14 mouse cellular contexts compared by ENCODE assay signal in genomic region chr10:9165598-9165997, GRCm38 (mm10).
DNase-seq lines count a peak whose midpoint lies in the region; ATAC-seq and TF ChIP-seq lines count a peak whose summit lies in the region.
"Had no signal": no experiment of that assay in that cellular context is flagged by ENCODE, and none has a peak within 500 bp of the region (broad histone marks: within the 10 kb centered on the region; RNA-seq: fewer than 3 reads in every experiment).

No protein-coding gene starts in this region.

- 62% methylated on average over 12 of the region's 12 CpGs for WGBS in midbrain, embryonic 13.5 days
- WGBS in midbrain, embryonic 10.5 days = 87% methylated on average over 12 of the region's 12 CpGs
- WGBS in forebrain, embryonic 14.5 days = 56% methylated on average over 12 of the region's 12 CpGs
- WGBS in hindbrain, postnatal 0 days = 61% methylated on average over 12 of the region's 12 CpGs
- 72% methylated on average over 12 of the region's 12 CpGs for WGBS in stomach, embryonic 16.5 days

- H3K27me3 ChIP-seq in midbrain, embryonic 13.5 days = peaks cover 13% of the 10 kb centered on the region; the same call in 1 of the 2 replicates
- H3K27me3 ChIP-seq in midbrain, embryonic 10.5 days (ENCODE audit: low read depth, poor library complexity, severe bottlenecking) = peaks cover 38% of the 10 kb centered on the region
- no peaks in the 10 kb centered on the region for H3K27me3 ChIP-seq in forebrain, embryonic 14.5 days (replicated peaks; ENCODE audit: control insufficient read depth, insufficient read depth, low read length)
- H3K27me3 ChIP-seq in hindbrain, postnatal 0 days (ENCODE audit: insufficient read depth, low read length) = no peaks in the 10 kb centered on the region
- H3K27me3 ChIP-seq in stomach, embryonic 16.5 days (ENCODE audit: control insufficient read depth, insufficient read depth, low read length) = no peaks in the 10 kb centered on the region
- H3K27me3 ChIP-seq: CH12.LX; embryonic facial prominence, embryonic 12.5 days; liver, embryonic 15.5 days had no signal

- peak; percentile 57 for ATAC-seq in midbrain, embryonic 13.5 days
- ATAC-seq in forebrain, embryonic 14.5 days = peak; percentile 25
- 0 out of 2 replicates have a peak, but pooled peaks have one; percentile 6 for ATAC-seq in hindbrain, postnatal 0 days
- ATAC-seq in stomach, embryonic 16.5 days (ENCODE audit: insufficient read depth, low FRiP score) = no peak

- peak overlapping the region; percentile 31 for H3K4me2 ChIP-seq in midbrain, embryonic 13.5 days (replicated peaks)
- peak overlapping the region; percentile 43 for H3K4me2 ChIP-seq in forebrain, embryonic 14.5 days (ENCODE audit: low read length)
- H3K4me2 ChIP-seq in hindbrain, postnatal 0 days (ENCODE audit: low read depth, low read length) = peak overlapping the region; percentile 53
- 0 out of 2 replicates have a peak overlapping the region, but pooled peaks have one; percentile 25 for H3K4me2 ChIP-seq in stomach, embryonic 16.5 days (ENCODE audit: low read depth, low read length)
- H3K4me2 ChIP-seq: embryonic facial prominence, embryonic 12.5 days; liver, embryonic 15.5 days had no signal

- H3K27ac ChIP-seq in midbrain, embryonic 13.5 days = peak overlapping the region; percentile 75
- H3K27ac ChIP-seq in midbrain, embryonic 10.5 days (replicated peaks) = no peak overlapping the region
- H3K27ac ChIP-seq in forebrain, embryonic 14.5 days (ENCODE audit: low read depth, low read length) = 0 out of 2 replicates have a peak overlapping the region, but pooled peaks have one; percentile 29
- H3K27ac ChIP-seq in hindbrain, postnatal 0 days = no peak overlapping the region
- no peak overlapping the region for H3K27ac ChIP-seq in stomach, embryonic 16.5 days (ENCODE audit: low read length)
- H3K27ac ChIP-seq: embryonic facial prominence, embryonic 12.5 days; liver, embryonic 15.5 days; macrophage had no signal

- no peak for TF ChIP-seq CTCF in hindbrain, postnatal 0 days (IDR thresholded peaks at IDR 0.05; ENCODE audit: low read depth)

- H3K9me3 ChIP-seq in midbrain, embryonic 13.5 days = no peaks in the 10 kb centered on the region
- peaks cover 12% of the 10 kb centered on the region for H3K9me3 ChIP-seq in midbrain, embryonic 10.5 days (replicated peaks)
- no peaks in the 10 kb centered on the region for H3K9me3 ChIP-seq in forebrain, embryonic 14.5 days (replicated peaks; ENCODE audit: control insufficient read depth, low read length)
- H3K9me3 ChIP-seq in hindbrain, postnatal 0 days (ENCODE audit: low read length) = no peaks in the 10 kb centered on the region
- H3K9me3 ChIP-seq in stomach, embryonic 16.5 days (replicated peaks; ENCODE audit: control insufficient read depth, low read length) = no peaks in the 10 kb centered on the region
- H3K9me3 ChIP-seq: embryonic facial prominence, embryonic 12.5 days; liver, embryonic 15.5 days had no signal

- DNase-seq in midbrain, embryonic 10.5 days (ENCODE audit: low spot score) = no peak
- no peak for DNase-seq in forebrain, embryonic 14.5 days (ENCODE audit: low spot score)
- DNase-seq in hindbrain, postnatal 0 days (ENCODE audit: low spot score) = peak; percentile 4
- DNase-seq in spleen, postnatal 10 days (ENCODE audit: low spot score in 2 of 2) = no peak
- no peak for DNase-seq in kidney, adult 8-10 months
- DNase-seq: adrenal gland, adult 8-10 months; heart, postnatal 14 days; thymus, postnatal 4 days had no signal

- H3K36me3 ChIP-seq in midbrain, embryonic 13.5 days = no peaks in the 10 kb centered on the region
- no peaks in the 10 kb centered on the region; the same call in 1 of the 2 replicates for H3K36me3 ChIP-seq in midbrain, embryonic 10.5 days
- H3K36me3 ChIP-seq in forebrain, embryonic 14.5 days (ENCODE audit: control insufficient read depth, insufficient read depth, low read length) = no peaks in the 10 kb centered on the region
- H3K36me3 ChIP-seq in hindbrain, postnatal 0 days (ENCODE audit: insufficient read depth, low read length) = no peaks in the 10 kb centered on the region
- H3K36me3 ChIP-seq in stomach, embryonic 16.5 days (ENCODE audit: control insufficient read depth, insufficient read depth, low read length) = no peaks in the 10 kb centered on the region
- H3K36me3 ChIP-seq: embryonic facial prominence, embryonic 12.5 days; liver, embryonic 15.5 days had no signal

- peaks cover 26% of the 10 kb centered on the region for H3K4me1 ChIP-seq in midbrain, embryonic 13.5 days (replicated peaks)
- peaks cover 3% of the 10 kb centered on the region for H3K4me1 ChIP-seq in midbrain, embryonic 10.5 days
- H3K4me1 ChIP-seq in forebrain, embryonic 14.5 days (ENCODE audit: control insufficient read depth, insufficient read depth, low read length) = peaks cover 4% of the 10 kb centered on the region
- H3K4me1 ChIP-seq in hindbrain, postnatal 0 days (ENCODE audit: insufficient read depth, low read length) = 0 out of 2 replicates have a peak, but pooled peaks cover 2% of the 10 kb centered on the region
- H3K4me1 ChIP-seq in stomach, embryonic 16.5 days (ENCODE audit: control insufficient read depth, insufficient read depth, low read length) = no peaks in the 10 kb centered on the region
- H3K4me1 ChIP-seq: embryonic facial prominence, embryonic 12.5 days; liver, embryonic 15.5 days had no signal

- H3K9ac ChIP-seq in midbrain, embryonic 13.5 days (replicated peaks) = no peak overlapping the region
- H3K9ac ChIP-seq in forebrain, embryonic 14.5 days (ENCODE audit: low read length) = peak overlapping the region; percentile 40; the same call in 1 of the 2 replicates
- peak overlapping the region; percentile 1; the same call in 1 of the 2 replicates for H3K9ac ChIP-seq in hindbrain, postnatal 0 days (replicated peaks; ENCODE audit: low read length)
- no peak overlapping the region for H3K9ac ChIP-seq in stomach, embryonic 16.5 days (ENCODE audit: low read length)
- H3K9ac ChIP-seq: embryonic facial prominence, embryonic 12.5 days; liver, embryonic 15.5 days had no signal

- peak overlapping the region; percentile 9 for H3K4me3 ChIP-seq in midbrain, embryonic 13.5 days (replicated peaks)
- no peak overlapping the region for H3K4me3 ChIP-seq in midbrain, embryonic 10.5 days
- peak overlapping the region; percentile 19; the same call in 1 of the 2 replicates for H3K4me3 ChIP-seq in forebrain, embryonic 14.5 days (ENCODE audit: low read depth, low read length)
- peak overlapping the region; percentile 25 for H3K4me3 ChIP-seq in hindbrain, postnatal 0 days (ENCODE audit: low read length)
- H3K4me3 ChIP-seq in stomach, embryonic 16.5 days (replicated peaks; ENCODE audit: low read length) = no peak overlapping the region
- H3K4me3 ChIP-seq: embryonic facial prominence, embryonic 12.5 days; liver, embryonic 15.5 days had no signal

Comparison
In these comparisons a context has a peak if more than half of its experiments do, and no peak if none do; other contexts are left out.
1. H3K27ac ChIP-seq: peak in midbrain, embryonic 13.5 days (single experiment) and forebrain, embryonic 14.5 days (single experiment); none in midbrain, embryonic 10.5 days (single experiment), hindbrain, postnatal 0 days (single experiment) and stomach, embryonic 16.5 days (single experiment).
2. H3K4me3 ChIP-seq: peak in midbrain, embryonic 13.5 days (single experiment), forebrain, embryonic 14.5 days (single experiment) and hindbrain, postnatal 0 days (single experiment); none in midbrain, embryonic 10.5 days (single experiment) and stomach, embryonic 16.5 days (single experiment).
3. H3K9ac ChIP-seq: peak in forebrain, embryonic 14.5 days (single experiment) and hindbrain, postnatal 0 days (single experiment); none in midbrain, embryonic 13.5 days (single experiment) and stomach, embryonic 16.5 days (single experiment).
4. Peak in every context shown above with its lines, with median percentiles within 50 percentile points of each other: H3K4me2 ChIP-seq.